Mouse (Mus musculus): ENCODE measurements at regions not wholly inside any gene's neighbourhood (a gene's known extent, or its start where the extent isn't known, plus 50 kb on each side); places are given as distances from the start of the nearest gene placed in this dataset.

GRCm38 (mm10) chr2:75452274-75453148, 206.6 kb upstream of the Hnrnpa3 start:
- H3K9me3 ChIP-seq (replicated peaks): no peaks in the 10 kb centered on the region
- WGBS: 88% methylated on average over 7 of the region's 7 CpGs
- no peak for DNase-seq (ENCODE audit: low spot score)
- no peaks in the 10 kb centered on the region for H3K36me3 ChIP-seq
- H3K27ac ChIP-seq (replicated peaks): no peak overlapping the region
- no peak overlapping the region for H3K4me3 ChIP-seq
- H3K4me1 ChIP-seq: no peaks in the 10 kb centered on the region
- H3K27me3 ChIP-seq (ENCODE audit: low read depth, poor library complexity, severe bottlenecking): no peaks in the 10 kb centered on the region

DNA sequence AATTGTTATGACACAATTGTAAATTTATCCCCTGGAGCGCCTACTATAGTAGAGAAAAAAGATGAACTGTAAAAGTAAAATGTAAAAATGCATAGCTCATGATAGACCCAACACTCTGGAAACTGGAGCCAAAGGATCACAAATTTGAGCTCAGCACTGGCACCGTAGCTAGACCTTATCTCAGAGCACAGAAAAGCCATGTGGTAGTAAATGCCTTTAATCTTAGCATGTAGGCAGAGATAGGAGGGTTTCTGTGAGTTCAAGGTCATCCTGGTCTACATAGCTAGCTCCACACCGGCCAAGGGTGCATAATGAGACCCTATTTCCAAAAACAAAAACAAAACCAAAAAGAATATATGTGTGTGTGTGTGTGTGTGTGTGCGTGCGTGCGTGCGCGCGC, 203.6 kb upstream of the Hnrnpa3 start:
- WGBS: 95% methylated on average over 9 of the region's 9 CpGs
- no peak overlapping the region for H3K4me3 ChIP-seq
- no peaks in the 10 kb centered on the region for H3K4me1 ChIP-seq
- no peak for DNase-seq (ENCODE audit: low spot score)
- H3K27ac ChIP-seq (replicated peaks): no peak overlapping the region
- H3K36me3 ChIP-seq: no peaks in the 10 kb centered on the region
- no peaks in the 10 kb centered on the region for H3K27me3 ChIP-seq (ENCODE audit: low read depth, poor library complexity, severe bottlenecking)
- no peaks in the 10 kb centered on the region for H3K9me3 ChIP-seq (replicated peaks)

DNA sequence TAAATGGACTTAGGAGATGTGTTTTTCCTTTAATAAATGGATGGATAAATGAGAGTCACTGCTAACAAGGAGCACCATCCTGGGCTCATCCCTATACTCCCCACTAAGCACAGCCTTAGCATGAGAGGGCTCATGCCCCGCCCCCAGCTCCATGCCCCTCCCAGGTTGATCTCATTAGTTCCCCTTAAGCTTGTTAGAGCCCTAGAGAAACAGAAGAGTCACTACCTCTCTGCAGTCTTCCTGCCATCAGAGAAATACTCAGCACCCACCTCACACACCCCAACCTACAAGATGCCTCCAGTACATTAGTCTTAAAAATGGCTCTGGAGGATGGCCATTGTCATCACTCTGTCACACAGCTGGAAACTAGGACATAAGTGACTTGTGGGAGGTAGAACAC, 202.8 kb upstream of the Hnrnpa3 start:
- Histone ChIP-seq H3K27me3 (ENCODE audit: low read depth, poor library complexity, severe bottlenecking) (no peaks in the 10 kb centered on the region), H3K9me3 (replicated peaks) (no peaks in the 10 kb centered on the region)
- 79% methylated on average over 1 of the region's 1 CpGs for WGBS

GRCm38 (mm10) chr2:75457423-75457822, 201.6 kb upstream of the Hnrnpa3 start:
- 92% methylated on average over 3 of the region's 3 CpGs for WGBS
- Histone ChIP-seq H3K27ac (replicated peaks) (no peak overlapping the region), H3K36me3 (no peaks in the 10 kb centered on the region), H3K9me3 (replicated peaks) (no peaks in the 10 kb centered on the region), H3K27me3 (ENCODE audit: low read depth, poor library complexity, severe bottlenecking) (no peaks in the 10 kb centered on the region), H3K4me3 (no peak overlapping the region), H3K4me1 (peaks cover 16% of the 10 kb centered on the region)
- no peak for DNase-seq (ENCODE audit: low spot score)

More for the DNA sequence above, 202.8 kb upstream of the Hnrnpa3 start:
- DNase-seq (ENCODE audit: low spot score): no peak
- Histone ChIP-seq H3K36me3 (no peaks in the 10 kb centered on the region), H3K27ac (replicated peaks) (no peak overlapping the region), H3K4me1 (peaks cover 5% of the 10 kb centered on the region), H3K4me3 (no peak overlapping the region)

GRCm38 (mm10) chr2:75458898-75459297, 200.2 kb upstream of the Hnrnpa3 start:
- Histone ChIP-seq H3K9me3 (replicated peaks) (no peaks in the 10 kb centered on the region), H3K4me1 (peaks cover 16% of the 10 kb centered on the region), H3K27ac (replicated peaks) (no peak overlapping the region), H3K4me3 (no peak overlapping the region), H3K36me3 (no peaks in the 10 kb centered on the region), H3K27me3 (ENCODE audit: low read depth, poor library complexity, severe bottlenecking) (no peaks in the 10 kb centered on the region)
- WGBS: 90% methylated on average over 3 of the region's 3 CpGs
- DNase-seq (ENCODE audit: low spot score): no peak

DNA sequence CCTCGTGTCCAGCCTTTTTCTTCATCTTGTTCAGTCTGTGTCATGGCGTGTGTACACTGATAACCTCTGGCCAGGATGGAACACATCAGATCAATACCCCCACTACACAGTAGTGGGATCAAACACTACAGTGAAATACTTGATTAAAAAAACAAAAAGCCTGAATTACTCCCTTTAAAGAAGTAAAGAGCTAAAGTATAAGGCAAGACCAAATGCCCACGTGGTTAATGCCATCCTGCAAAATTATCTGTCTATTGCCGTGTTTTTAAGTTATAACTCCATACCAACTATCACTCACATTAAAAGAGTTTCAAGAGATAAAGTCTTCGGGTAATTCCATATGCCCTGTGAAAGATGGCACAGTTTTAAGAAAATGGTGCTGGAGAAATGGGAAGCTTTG, 198.6 kb upstream of the Hnrnpa3 start:
- no peak for DNase-seq (ENCODE audit: low spot score)
- Histone ChIP-seq H3K27ac (replicated peaks) (no peak overlapping the region), H3K9me3 (replicated peaks) (no peaks in the 10 kb centered on the region), H3K4me3 (no peak overlapping the region), H3K4me1 (peaks cover 16% of the 10 kb centered on the region), H3K36me3 (no peaks in the 10 kb centered on the region), H3K27me3 (ENCODE audit: low read depth, poor library complexity, severe bottlenecking) (no peaks in the 10 kb centered on the region)
- WGBS: 92% methylated on average over 5 of the region's 5 CpGs

DNA sequence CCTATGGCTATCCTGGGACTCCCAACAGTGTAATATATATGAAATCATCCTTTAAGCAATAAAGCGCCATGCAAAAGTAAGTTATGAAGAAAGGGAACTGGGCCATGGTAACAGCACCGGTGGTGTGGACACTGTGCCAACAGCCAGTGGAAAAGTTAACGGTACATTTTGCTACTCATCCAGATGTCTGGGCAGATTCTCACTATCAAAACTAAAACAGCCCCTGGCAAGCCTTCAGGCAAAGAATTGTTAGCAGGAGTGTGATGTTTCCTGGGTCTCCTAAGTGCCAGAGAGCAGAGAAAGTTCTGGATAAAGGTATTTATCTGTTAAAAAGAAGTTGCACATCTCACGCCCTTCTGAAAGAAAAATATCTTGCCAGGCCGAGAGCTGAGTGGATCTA, 198.0 kb upstream of the Hnrnpa3 start:
- Histone ChIP-seq H3K4me1 (peaks cover 16% of the 10 kb centered on the region), H3K27me3 (ENCODE audit: low read depth, poor library complexity, severe bottlenecking) (no peaks in the 10 kb centered on the region), H3K27ac (replicated peaks) (no peak overlapping the region; the same call in 1 of the 2 replicates), H3K4me3 (no peak overlapping the region), H3K36me3 (no peaks in the 10 kb centered on the region), H3K9me3 (replicated peaks) (no peaks in the 10 kb centered on the region)
- WGBS: 69% methylated on average over 5 of the region's 5 CpGs
- no peak for DNase-seq (ENCODE audit: low spot score)

DNA sequence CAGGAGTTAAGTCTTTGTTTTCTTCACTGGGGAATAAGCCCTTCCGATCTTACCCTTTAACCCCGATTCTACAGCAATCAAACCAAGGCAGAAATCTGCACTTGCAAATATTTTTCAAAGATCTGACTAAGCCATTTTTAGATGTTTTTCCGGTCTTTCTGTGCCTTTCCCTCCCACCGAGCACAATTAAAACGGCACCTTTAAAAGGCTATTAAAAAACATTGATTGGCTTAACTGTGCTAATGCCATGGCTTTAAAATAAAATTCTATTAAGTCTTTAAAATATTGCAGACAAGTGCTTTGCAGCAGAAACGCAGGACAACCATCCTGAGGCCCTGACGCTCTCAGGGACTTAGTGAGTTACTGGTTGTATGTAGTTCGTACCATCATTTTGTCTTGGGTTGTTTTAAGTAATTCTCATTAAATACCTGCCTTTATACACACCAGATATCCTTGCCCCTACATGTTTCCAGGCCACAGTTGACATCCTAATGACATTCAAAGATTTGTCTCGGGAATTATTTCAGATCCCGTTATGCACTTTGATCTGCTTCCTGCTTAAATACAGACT, 197.6 kb upstream of the Hnrnpa3 start:
- H3K4me1 ChIP-seq: peaks cover 16% of the 10 kb centered on the region
- no peaks in the 10 kb centered on the region for H3K27me3 ChIP-seq (ENCODE audit: low read depth, poor library complexity, severe bottlenecking)
- 66% methylated on average over 10 of the region's 10 CpGs for WGBS
- H3K9me3 ChIP-seq (replicated peaks): no peaks in the 10 kb centered on the region
- no peak overlapping the region for H3K27ac ChIP-seq (replicated peaks)
- H3K36me3 ChIP-seq: no peaks in the 10 kb centered on the region
- no peak overlapping the region for H3K4me3 ChIP-seq
- DNase-seq (ENCODE audit: low spot score): no peak

DNA sequence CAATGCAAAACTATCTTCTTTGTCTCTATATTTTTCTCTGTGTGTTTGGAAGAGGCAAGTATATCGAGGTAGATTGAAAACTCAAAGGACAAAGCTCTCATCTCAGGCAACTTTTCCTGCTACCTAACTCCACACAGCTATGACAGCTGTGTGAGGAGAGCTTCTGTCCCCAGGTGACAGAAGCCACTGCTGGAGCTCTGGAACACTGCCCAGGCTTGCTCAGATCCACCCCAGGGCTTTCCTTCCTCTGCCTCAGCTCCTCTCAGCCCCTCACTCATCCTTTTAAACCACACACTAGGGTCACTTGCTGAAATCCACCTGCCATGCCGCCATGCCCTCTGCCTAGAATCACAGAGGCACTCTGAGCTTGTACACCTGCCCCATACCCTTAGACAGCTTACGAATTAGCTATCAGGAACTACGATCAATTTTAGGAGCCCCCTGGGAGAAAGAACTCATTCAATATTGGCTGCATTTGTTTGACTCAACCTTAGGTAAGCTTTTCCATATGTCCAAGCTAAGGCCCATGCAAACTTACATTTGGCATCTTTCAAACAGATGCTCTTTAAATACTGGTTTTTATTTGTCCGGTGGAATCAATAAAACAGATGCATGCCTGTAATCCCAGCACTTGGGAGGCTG, 196.9 kb upstream of the Hnrnpa3 start:
- Histone ChIP-seq H3K27ac (replicated peaks) (no peak overlapping the region; the same call in 1 of the 2 replicates), H3K36me3 (no peaks in the 10 kb centered on the region), H3K4me3 (no peak overlapping the region), H3K27me3 (ENCODE audit: low read depth, poor library complexity, severe bottlenecking) (no peaks in the 10 kb centered on the region), H3K9me3 (replicated peaks) (no peaks in the 10 kb centered on the region), H3K4me1 (peaks cover 16% of the 10 kb centered on the region)
- DNase-seq (ENCODE audit: low spot score): no peak
- WGBS: 79% methylated on average over 5 of the region's 5 CpGs

DNA sequence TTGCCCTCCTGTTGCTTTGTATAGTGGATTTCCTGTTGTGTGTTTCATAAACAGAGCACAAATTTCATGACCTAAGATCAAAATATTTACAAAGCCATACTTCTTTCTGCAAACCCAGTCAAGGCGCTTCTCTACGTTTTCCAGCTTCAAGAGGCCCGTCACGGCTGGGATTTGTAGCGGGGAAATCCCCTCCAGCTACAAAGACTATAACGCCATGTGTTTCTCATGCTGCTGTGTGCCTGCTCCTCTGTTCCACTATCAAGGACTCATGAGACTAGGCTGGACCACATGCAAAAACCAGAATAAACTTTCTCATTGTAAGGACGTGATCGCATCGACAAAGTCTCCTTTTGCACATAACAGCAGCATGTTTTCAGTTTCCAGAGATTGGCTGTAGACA, 196.0 kb upstream of the Hnrnpa3 start:
- no peaks in the 10 kb centered on the region for H3K27me3 ChIP-seq (ENCODE audit: low read depth, poor library complexity, severe bottlenecking)
- WGBS: 81% methylated on average over 9 of the region's 9 CpGs
- no peaks in the 10 kb centered on the region for H3K36me3 ChIP-seq
- H3K9me3 ChIP-seq (replicated peaks): no peaks in the 10 kb centered on the region
- no peak overlapping the region for H3K4me3 ChIP-seq
- no peak overlapping the region for H3K27ac ChIP-seq (replicated peaks)
- peaks cover 16% of the 10 kb centered on the region for H3K4me1 ChIP-seq
- DNase-seq (ENCODE audit: low spot score): no peak

DNA sequence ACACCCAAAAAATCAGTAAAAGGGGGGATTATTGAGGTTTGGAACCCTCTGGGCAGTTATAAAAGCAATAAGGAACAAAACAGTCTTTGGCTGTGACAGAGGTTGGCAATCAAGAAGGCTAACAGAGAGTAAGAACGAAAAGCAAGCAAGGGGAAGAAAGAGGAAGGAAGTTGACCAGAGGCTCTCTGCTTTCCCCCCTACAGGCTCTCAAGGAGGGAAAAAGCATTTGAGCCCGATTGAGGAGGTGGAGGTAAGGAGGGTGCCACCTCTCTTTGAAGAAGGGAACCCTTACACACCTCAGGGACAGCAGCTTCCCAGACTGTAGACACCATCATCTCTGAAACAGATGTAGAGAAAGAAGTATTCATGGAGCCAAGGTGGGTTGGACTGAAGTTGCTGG, 194.6 kb upstream of the Hnrnpa3 start:
- DNase-seq (ENCODE audit: low spot score): no peak
- Histone ChIP-seq H3K36me3 (no peaks in the 10 kb centered on the region), H3K4me3 (no peak overlapping the region), H3K4me1 (peaks cover 16% of the 10 kb centered on the region), H3K9me3 (replicated peaks) (no peaks in the 10 kb centered on the region), H3K27ac (replicated peaks) (no peak overlapping the region), H3K27me3 (ENCODE audit: low read depth, poor library complexity, severe bottlenecking) (no peaks in the 10 kb centered on the region)
- 79% methylated on average over 2 of the region's 2 CpGs for WGBS

GRCm38 (mm10) chr2:75468851-75469250, 190.2 kb upstream of the Hnrnpa3 start:
- Histone ChIP-seq H3K27me3 (ENCODE audit: low read depth, poor library complexity, severe bottlenecking) (no peaks in the 10 kb centered on the region), H3K4me3 (no peak overlapping the region), H3K9me3 (replicated peaks) (no peaks in the 10 kb centered on the region), H3K27ac (replicated peaks) (no peak overlapping the region), H3K36me3 (no peaks in the 10 kb centered on the region), H3K4me1 (peaks cover 16% of the 10 kb centered on the region)
- DNase-seq (ENCODE audit: low spot score): no peak
- 79% methylated on average over 8 of the region's 8 CpGs for WGBS
